Mouse (Mus musculus): ENCODE measurements around the gene Ripor3. TPM values are rescaled to one million over a fixed set of nuclear protein-coding genes. Genes with fewer than 3 reads are reported as not detected.
A peak's percentile ranks its signal among the peaks of the same experiment; 100 is the strongest.

Gene Ripor3
- total and polyA plus RNA-seq, 3 experiments: 0.17 TPM; not detected in 2

- Histone ChIP-seq H3K9ac (ENCODE audit: insufficient read depth, low read depth) (peak overlapping the region; percentile 45; the same call in 1 of the 2 replicates), H3K4me3 (replicated peaks in 1 of 3; ENCODE audit: low read depth in 2 of 3, low read length in 2 of 3, poor library complexity in 1 of 3) (peak overlapping the region in 1 of 3 experiments; percentile 7), H3K9me3 (replicated peaks; ENCODE audit: low read length) (no peaks in the 10 kb centered on the region), H3K4me2 (ENCODE audit: insufficient read depth, low read depth, poor library complexity, severe bottlenecking) (peak overlapping the region; percentile 95), H3K36me3 (replicated peaks in 1 of 2; ENCODE audit: control insufficient read depth in 1 of 2, insufficient read depth in 1 of 2, low read length in 1 of 2) (peaks cover 0 to 40% of the 10 kb centered on the region in 2 experiments), H3K4me1 (ENCODE audit: control insufficient read depth in 1 of 2, insufficient read depth in 2 of 2) (peaks cover 64 to 96% of the 10 kb centered on the region in 2 experiments), H3K79me2 (replicated peaks; ENCODE audit: control insufficient read depth, extremely low read depth, insufficient read depth, poor library complexity, severe bottlenecking) (peaks cover 99% of the 10 kb centered on the region), H3K27ac (ENCODE audit: insufficient read depth, low read depth) (peak overlapping the region; percentile 89), H3K27me3 (replicated peaks) (no peaks in the 10 kb centered on the region)
- dilution Hi-C loops (cut with MboI; ENCODE audit: extremely low pct_ligation_motif_present, extremely low pct_unique_long_range_greater_than_20kb, low sequenced_read_pairs): no loop called here
- in situ Hi-C loops (cut with MboI; ENCODE audit: low pct_ligation_motif_present, low pct_unique_long_range_greater_than_20kb, low sequenced_read_pairs): no loop called here
- DNase-seq (ENCODE audit: extremely low read depth): no peak
- TF ChIP-seq MYC (IDR thresholded peaks at IDR 0.05; ENCODE audit: low read depth, low read length): peak; percentile 13; the same call in 1 of the 2 replicates
- TF ChIP-seq MXI1 (IDR thresholded peaks at IDR 0.05; ENCODE audit: low read depth, low read length): no peak
These were observed 68.7 kb downstream of the Ripor3 start for GRCm38 (mm10) chr2:167941745-167942176.

GRCm38 (mm10) chr2:167941320-167941719 is 69.1 kb downstream of the Ripor3 start:
- H3K79me2 ChIP-seq (replicated peaks; ENCODE audit: control insufficient read depth, extremely low read depth, insufficient read depth, poor library complexity, severe bottlenecking): peaks cover 99% of the 10 kb centered on the region
- peaks cover 0 to 40% of the 10 kb centered on the region in 2 experiments for H3K36me3 ChIP-seq (replicated peaks in 1 of 2; ENCODE audit: control insufficient read depth in 1 of 2, insufficient read depth in 1 of 2, low read length in 1 of 2)
- no peaks in the 10 kb centered on the region for H3K9me3 ChIP-seq (replicated peaks; ENCODE audit: low read length)
- TF ChIP-seq TCF12 (IDR thresholded peaks at IDR 0.05; ENCODE audit: low read depth, low read length) (no peak), MAZ (IDR thresholded peaks at IDR 0.05; ENCODE audit: low read depth, low read length) (no peak), RCOR1 (conservative IDR thresholded peaks at IDR 0.05; ENCODE audit: low read depth, low read length) (no peak), POLR2AphosphoS2 (IDR thresholded peaks at IDR 0.05; ENCODE audit: low read depth, low read length) (no peak), NRF1 (IDR thresholded peaks at IDR 0.05; ENCODE audit: low read depth, low read length) (no peak), TBP (conservative IDR thresholded peaks at IDR 0.05; ENCODE audit: low read depth, low read length) (no peak), CTCF (conservative IDR thresholded peaks at IDR 0.05 in 1 of 2, IDR thresholded peaks at IDR 0.05 in 1 of 2; ENCODE audit: low read depth in 2 of 2, low read length in 2 of 2) (peak in 1 of 2 experiments; percentile 16; a peak in 1 of 4 replicates), NELFE (IDR thresholded peaks at IDR 0.05; ENCODE audit: low read depth, low read length) (no peak), MXI1 (IDR thresholded peaks at IDR 0.05; ENCODE audit: low read depth, low read length) (peak; percentile 51; the same call in 1 of the 2 replicates), MAFK (IDR thresholded peaks at IDR 0.05; ENCODE audit: insufficient replicate concordance, low read length) (no peak), USF2 (conservative IDR thresholded peaks at IDR 0.05; ENCODE audit: low read depth, low read length) (no peak), ZMIZ1 (IDR thresholded peaks at IDR 0.05; ENCODE audit: low read depth, low read length) (no peak), MYC (IDR thresholded peaks at IDR 0.05; ENCODE audit: low read depth, low read length) (no peak), SIN3A (IDR thresholded peaks at IDR 0.05; ENCODE audit: low read length) (no peak), ELF1 (IDR thresholded peaks at IDR 0.05; ENCODE audit: low read depth, low read length) (no peak), ZNF384 (IDR thresholded peaks at IDR 0.05; ENCODE audit: low read depth, low read length) (no peak), POLR2A (IDR thresholded peaks at IDR 0.05; ENCODE audit: low read depth, low read length) (no peak), ZKSCAN1 (IDR thresholded peaks at IDR 0.05; ENCODE audit: borderline replicate concordance, low read depth, low read length) (no peak), RAD21 (IDR thresholded peaks at IDR 0.05; ENCODE audit: low read depth, low read length) (no peak), EP300 (IDR thresholded peaks at IDR 0.05; ENCODE audit: low read length) (no peak), CHD2 (IDR thresholded peaks at IDR 0.05; ENCODE audit: low read length) (no peak), ZC3H11A (IDR thresholded peaks at IDR 0.05; ENCODE audit: low read depth, low read length) (no peak), SMC3 (IDR thresholded peaks at IDR 0.05; ENCODE audit: low read depth, low read length) (peak; percentile 13; the same call in 1 of the 2 replicates), USF1 (IDR thresholded peaks at IDR 0.05; ENCODE audit: low read depth, low read length) (no peak), CHD1 (IDR thresholded peaks at IDR 0.05; ENCODE audit: low read depth, low read length) (peak; percentile 79; the same call in 1 of the 2 replicates), PAX5 (IDR thresholded peaks at IDR 0.05; ENCODE audit: low read length) (no peak), UBTF (IDR thresholded peaks at IDR 0.05; ENCODE audit: low read depth, low read length) (no peak)
- no peak overlapping the region for H3K9ac ChIP-seq (ENCODE audit: insufficient read depth, low read depth)
- dilution Hi-C loops (cut with MboI; ENCODE audit: extremely low pct_ligation_motif_present, extremely low pct_unique_long_range_greater_than_20kb, low sequenced_read_pairs): no loop called here
- H3K4me1 ChIP-seq (ENCODE audit: control insufficient read depth in 1 of 2, insufficient read depth in 2 of 2): peaks cover 64 to 96% of the 10 kb centered on the region in 2 experiments
- peak overlapping the region; percentile 95 for H3K4me2 ChIP-seq (ENCODE audit: insufficient read depth, low read depth, poor library complexity, severe bottlenecking)
- in situ Hi-C loops (cut with MboI; ENCODE audit: low pct_ligation_motif_present, low pct_unique_long_range_greater_than_20kb, low sequenced_read_pairs): no loop called here
- H3K4me3 ChIP-seq (replicated peaks in 1 of 3; ENCODE audit: low read depth in 2 of 3, low read length in 2 of 3, poor library complexity in 1 of 3): no peak overlapping the region
- peak overlapping the region; percentile 89; the same call in 1 of the 2 replicates for H3K27ac ChIP-seq (ENCODE audit: insufficient read depth, low read depth)
- H3K27me3 ChIP-seq (replicated peaks): no peaks in the 10 kb centered on the region
- no peak for DNase-seq (ENCODE audit: extremely low read depth)

All from CH12.LX (cell line).